In the genomic region with DNA sequence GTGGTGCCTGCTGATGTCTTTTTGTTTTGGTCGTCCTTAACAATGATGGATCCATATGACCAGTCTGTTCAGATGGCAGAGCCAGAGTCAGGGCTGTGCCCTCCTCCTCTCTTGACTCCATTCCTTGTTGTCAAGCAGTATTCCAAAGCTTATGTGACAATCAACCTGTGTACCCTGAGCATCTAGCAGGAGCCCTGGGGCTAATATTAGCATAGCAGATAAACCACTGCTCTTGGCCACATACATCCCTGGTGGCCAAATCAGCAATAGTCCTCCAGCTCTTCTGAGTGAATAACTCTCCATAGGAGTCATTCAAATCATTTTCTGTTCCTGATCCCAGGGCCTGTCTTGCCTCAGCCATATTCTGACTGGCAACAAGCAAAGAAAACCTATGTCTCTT, we compare ENCODE assay signal across 25 mouse cellular contexts.
"Had no signal": no experiment of that assay in that cellular context is flagged by ENCODE, and none has a peak within 500 bp of the region (broad histone marks: within the 10 kb centered on the region; RNA-seq: fewer than 3 reads in every experiment).

No protein-coding gene starts in this region.

- H3K9ac ChIP-seq: forebrain, embryonic 15.5 days; forebrain, postnatal 0 days; hindbrain, embryonic 13.5 days; hindbrain, embryonic 15.5 days; kidney, embryonic 15.5 days; limb, embryonic 13.5 days; limb, embryonic 15.5 days; liver, embryonic 12.5 days; liver, embryonic 14.5 days had no signal

- DNase-seq: forebrain, postnatal 0 days; gastrocnemius, postnatal 14 days; gastrocnemius, postnatal 36 days; heart, adult 11 months; heart, postnatal 10 days; kidney, adult 11 months; kidney, adult 2 months; kidney, adult 9 months; kidney, postnatal 14 days; kidney, postnatal 36 days; layer of hippocampus, adult 9-11 months; layer of hippocampus, postnatal 36 days; left cerebral cortex, postnatal 4 days; lung, adult 18-20 months had no signal

- H3K4me2 ChIP-seq: forebrain, embryonic 15.5 days; hindbrain, embryonic 13.5 days; hindbrain, embryonic 15.5 days; kidney, embryonic 15.5 days; limb, embryonic 13.5 days; limb, embryonic 15.5 days; liver, embryonic 12.5 days had no signal

- ATAC-seq: forebrain, embryonic 15.5 days; forebrain, postnatal 0 days; hindbrain, postnatal 0 days; intestine, embryonic 16.5 days; liver, embryonic 12.5 days had no signal

- H3K9me3 ChIP-seq: forebrain, embryonic 15.5 days; hindbrain, embryonic 13.5 days; hindbrain, embryonic 15.5 days; kidney, embryonic 15.5 days; limb, embryonic 13.5 days; limb, embryonic 15.5 days; liver, embryonic 12.5 days had no signal

- H3K4me3 ChIP-seq: forebrain, embryonic 15.5 days; hindbrain, embryonic 13.5 days; hindbrain, embryonic 15.5 days; kidney, embryonic 15.5 days; limb, embryonic 13.5 days; limb, embryonic 15.5 days; liver, embryonic 12.5 days had no signal

- H3K27ac ChIP-seq: forebrain, embryonic 15.5 days; hindbrain, embryonic 13.5 days; hindbrain, embryonic 15.5 days; hindbrain, postnatal 0 days; kidney, embryonic 15.5 days; kidney, postnatal 0 days; limb, embryonic 13.5 days; limb, embryonic 15.5 days; liver, embryonic 12.5 days; liver, embryonic 14.5 days had no signal

- H3K27me3 ChIP-seq: forebrain, embryonic 15.5 days; hindbrain, embryonic 13.5 days; hindbrain, embryonic 15.5 days; kidney, embryonic 15.5 days; limb, embryonic 13.5 days; limb, embryonic 15.5 days; liver, embryonic 12.5 days had no signal

- H3K4me1 ChIP-seq: kidney, embryonic 15.5 days; limb, embryonic 15.5 days had no signal
